Mouse (Mus musculus): ENCODE measurements around the gene Rilpl1.

GRCm38 (mm10) chr5:124578633-124579317 lies 47.6 kb upstream of the Rilpl1 start, which contains the start of the genes Eif2b1 and Gtf2h3:
- 0 out of 2 replicates have a peak, but pooled peaks have one; percentile 17 for TF ChIP-seq CTCF (IDR thresholded peaks at IDR 0.05; ENCODE audit: insufficient read depth, low read depth, low read length)
- peak; percentile 95 for TF ChIP-seq POLR2A (IDR thresholded peaks at IDR 0.05; ENCODE audit: insufficient read depth, low read depth, low read length)

Data from olfactory bulb, adult 2 months (tissue).